Mouse (Mus musculus) G1E (cell line): ENCODE results near the gene Hsf2bp.

Experiments used
- CTCF ChIP-seq: IDR thresholded peaks from 2 replicates; pipeline ENCODE4 v1.5.1; 2012; ENCODE audit warnings: low read depth, low read length, inconsistent platforms, mixed read lengths
- GATA1 ChIP-seq: IDR thresholded peaks from 2 replicates; pipeline ENCODE4 v1.6.1; 2012; ENCODE audit warnings: borderline replicate concordance, low read length, inconsistent platforms, mixed read lengths
- GATA2 ChIP-seq: IDR thresholded peaks from 2 replicates; pipeline ENCODE4 v1.6.1; 2012; ENCODE audit warnings: low read depth, low read length, inconsistent platforms, borderline replicate concordance
- POLR2AphosphoS5 ChIP-seq: IDR thresholded peaks from 2 replicates; pipeline ENCODE4 v1.6.1; 2012; ENCODE audit warnings: low read depth, low read length, inconsistent platforms; ENCODE audit not compliant: insufficient replicate concordance
- TAL1 ChIP-seq: conservative IDR thresholded peaks from 2 replicates; pipeline ENCODE4 v1.6.1; 2012; ENCODE audit warnings: low read depth, low read length, inconsistent platforms, mixed read lengths

DNA sequence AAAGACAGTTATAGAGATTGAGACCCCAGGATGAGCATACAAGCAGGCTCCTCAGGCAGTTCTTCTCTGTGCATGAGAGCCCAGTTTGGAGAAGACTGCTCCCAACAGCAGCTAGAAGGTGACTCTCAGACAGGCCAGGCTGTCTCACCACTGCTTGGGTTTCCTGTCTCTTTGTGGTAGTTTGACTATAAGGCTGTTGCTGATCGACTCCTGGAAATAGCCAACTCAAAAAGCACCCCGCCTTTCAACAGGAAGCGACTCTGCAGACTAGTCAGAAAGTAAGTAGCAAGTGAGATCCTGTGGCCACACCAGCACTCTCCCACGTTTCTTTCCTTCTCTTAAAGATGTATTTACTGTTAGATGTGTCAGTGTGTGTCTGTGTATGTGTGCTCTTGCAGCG, 17.5 kb upstream of the Hsf2bp start:
- TF ChIP-seq CTCF (no peak), GATA2 (no peak), TAL1 (no peak), GATA1 (no peak), POLR2AphosphoS5 (no peak)
